ENCODE assay signal across 10 mouse cellular contexts in genomic region chr7:34252030-34252429, GRCm38 (mm10). TPM values are rescaled to one million over a fixed set of nuclear protein-coding genes. Genes with fewer than 3 reads are reported as not detected.
DNase-seq lines count a peak whose midpoint lies in the region; ATAC-seq and TF ChIP-seq lines count a peak whose summit lies in the region.
"Had no signal": no experiment of that assay in that cellular context is flagged by ENCODE, and none has a peak within 500 bp of the region (broad histone marks: within the 10 kb centered on the region; RNA-seq: fewer than 3 reads in every experiment).

No protein-coding gene starts in this region.

- H3K9ac ChIP-seq in hindbrain, embryonic 13.5 days = no peak overlapping the region
- no peak overlapping the region for H3K9ac ChIP-seq in hindbrain, embryonic 12.5 days
- H3K9ac ChIP-seq in CH12.LX (ENCODE audit: insufficient read depth, low read depth) = no peak overlapping the region
- H3K9ac ChIP-seq in hindbrain, postnatal 0 days (replicated peaks; ENCODE audit: low read length) = no peak overlapping the region
- H3K9ac ChIP-seq: heart, embryonic 13.5 days had no signal

- no peaks in the 10 kb centered on the region for H3K27me3 ChIP-seq in hindbrain, embryonic 13.5 days
- H3K27me3 ChIP-seq in hindbrain, embryonic 12.5 days = no peaks in the 10 kb centered on the region
- H3K27me3 ChIP-seq in CH12.LX (replicated peaks) = no peaks in the 10 kb centered on the region
- H3K27me3 ChIP-seq in hindbrain, postnatal 0 days (ENCODE audit: insufficient read depth, low read length) = no peaks in the 10 kb centered on the region
- H3K27me3 ChIP-seq: heart, embryonic 13.5 days had no signal

- peaks cover 67% of the 10 kb centered on the region for H3K36me3 ChIP-seq in hindbrain, embryonic 13.5 days
- H3K36me3 ChIP-seq in hindbrain, embryonic 12.5 days = peaks cover 51% of the 10 kb centered on the region
- H3K36me3 ChIP-seq in CH12.LX (replicated peaks in 1 of 2; ENCODE audit: control insufficient read depth in 1 of 2, insufficient read depth in 1 of 2, low read length in 1 of 2) = peaks cover 24 to 75% of the 10 kb centered on the region in 2 experiments
- peaks cover 40% of the 10 kb centered on the region for H3K36me3 ChIP-seq in hindbrain, postnatal 0 days (ENCODE audit: insufficient read depth, low read length)

- TF ChIP-seq RAD21 in CH12.LX (IDR thresholded peaks at IDR 0.05; ENCODE audit: low read depth, low read length) = peak; percentile 61

- H3K4me1 ChIP-seq in hindbrain, embryonic 13.5 days (replicated peaks) = no peaks in the 10 kb centered on the region
- H3K4me1 ChIP-seq in hindbrain, embryonic 12.5 days = no peaks in the 10 kb centered on the region
- H3K4me1 ChIP-seq in CH12.LX (ENCODE audit: control insufficient read depth in 1 of 2, insufficient read depth in 2 of 2) = peaks cover 0 to 15% of the 10 kb centered on the region in 2 experiments; a peak in 2 of 4 replicates
- H3K4me1 ChIP-seq in hindbrain, postnatal 0 days (ENCODE audit: insufficient read depth, low read length) = no peaks in the 10 kb centered on the region

- TF ChIP-seq CTCF in CH12.LX (conservative IDR thresholded peaks at IDR 0.05 in 1 of 2, IDR thresholded peaks at IDR 0.05 in 1 of 2; ENCODE audit: low read depth in 2 of 2, low read length in 2 of 2) = peak; percentile 34 to 73; a peak in 2 of 4 replicates
- TF ChIP-seq CTCF in hindbrain, postnatal 0 days (IDR thresholded peaks at IDR 0.05; ENCODE audit: low read depth) = peak; percentile 69

- in situ Hi-C loops in CH12.LX (cut with MboI; ENCODE audit: low pct_ligation_motif_present, low pct_unique_long_range_greater_than_20kb, low sequenced_read_pairs) = loop anchor here (10.0 to 25.0 kb wide), 2 partner anchors 93 to 410 kb away; partner anchors contain the start of gene Kctd15

- no peak for ATAC-seq in hindbrain, embryonic 13.5 days (ENCODE audit: low FRiP score)
- no peak for ATAC-seq in hindbrain, embryonic 12.5 days (ENCODE audit: low FRiP score)
- 0 out of 2 replicates have a peak, but pooled peaks have one; percentile 40 for ATAC-seq in hindbrain, postnatal 0 days

- H3K9me3 ChIP-seq in hindbrain, embryonic 13.5 days = no peaks in the 10 kb centered on the region
- no peaks in the 10 kb centered on the region for H3K9me3 ChIP-seq in hindbrain, embryonic 12.5 days (replicated peaks)
- no peaks in the 10 kb centered on the region for H3K9me3 ChIP-seq in CH12.LX (replicated peaks; ENCODE audit: low read length)
- no peaks in the 10 kb centered on the region for H3K9me3 ChIP-seq in hindbrain, postnatal 0 days (ENCODE audit: low read length)
- H3K9me3 ChIP-seq: heart, embryonic 13.5 days had no signal

- H3K27ac ChIP-seq in hindbrain, embryonic 13.5 days = peak overlapping the region; percentile 58
- no peak overlapping the region for H3K27ac ChIP-seq in hindbrain, embryonic 12.5 days
- no peak overlapping the region for H3K27ac ChIP-seq in CH12.LX (ENCODE audit: insufficient read depth, low read depth)
- H3K27ac ChIP-seq in hindbrain, postnatal 0 days = no peak overlapping the region
- H3K27ac ChIP-seq: heart, embryonic 13.5 days had no signal

- DNase-seq in A20 (ENCODE audit: low read depth, low spot score) (peak; percentile 52), CH12.LX (ENCODE audit: extremely low read depth) (peak; percentile 34)
- DNase-seq in hindbrain, postnatal 0 days (ENCODE audit: low spot score) = peak; percentile 70
- no peak for DNase-seq in adrenal gland, adult 2 months
- no peak for DNase-seq in gastrocnemius, postnatal 4 days (ENCODE audit: low spot score in 2 of 2)
- no peak for DNase-seq in ovary, postnatal 36 days (ENCODE audit: low spot score)

- H3K79me2 ChIP-seq in CH12.LX (replicated peaks; ENCODE audit: control insufficient read depth, extremely low read depth, insufficient read depth, poor library complexity, severe bottlenecking) = no peaks in the 10 kb centered on the region

- WGBS in hindbrain, embryonic 13.5 days = 90% methylated on average over 2 of the region's 2 CpGs
- WGBS in hindbrain, embryonic 12.5 days = 84% methylated on average over 2 of the region's 2 CpGs
- 71% methylated on average over 2 of the region's 2 CpGs for WGBS in hindbrain, postnatal 0 days

- no peak for TF ChIP-seq EP300 in CH12.LX (IDR thresholded peaks at IDR 0.05; ENCODE audit: low read length)

- TF ChIP-seq POLR2A in CH12.LX (IDR thresholded peaks at IDR 0.05; ENCODE audit: low read depth, low read length) = no peak

- dilution Hi-C loops in CH12.LX (cut with MboI; ENCODE audit: extremely low pct_ligation_motif_present, extremely low pct_unique_long_range_greater_than_20kb, low sequenced_read_pairs) = no loop called here

- no peak overlapping the region for H3K4me2 ChIP-seq in hindbrain, embryonic 13.5 days
- no peak overlapping the region for H3K4me2 ChIP-seq in hindbrain, embryonic 12.5 days (replicated peaks)
- no peak overlapping the region for H3K4me2 ChIP-seq in CH12.LX (ENCODE audit: insufficient read depth, low read depth, poor library complexity, severe bottlenecking)
- H3K4me2 ChIP-seq in hindbrain, postnatal 0 days (ENCODE audit: low read depth, low read length) = no peak overlapping the region
- H3K4me2 ChIP-seq: heart, embryonic 13.5 days had no signal

- H3K4me3 ChIP-seq in hindbrain, embryonic 13.5 days = no peak overlapping the region
- no peak overlapping the region for H3K4me3 ChIP-seq in hindbrain, embryonic 12.5 days
- H3K4me3 ChIP-seq in CH12.LX (replicated peaks in 1 of 3; ENCODE audit: low read depth in 2 of 3, low read length in 2 of 3, poor library complexity in 1 of 3) = no peak overlapping the region
- no peak overlapping the region for H3K4me3 ChIP-seq in hindbrain, postnatal 0 days (ENCODE audit: low read length)
- H3K4me3 ChIP-seq: heart, embryonic 13.5 days had no signal

TF ChIP-seq in CH12.LX, 34 proteins besides CTCF, POLR2A, EP300 and RAD21:
- peak; percentile 73 for TF ChIP-seq SMC3 (IDR thresholded peaks at IDR 0.05; ENCODE audit: low read depth, low read length)
- no peak for TF ChIP-seq CHD1 (IDR thresholded peaks at IDR 0.05; ENCODE audit: low read depth, low read length)
- no peak for TF ChIP-seq CHD2 (IDR thresholded peaks at IDR 0.05; ENCODE audit: low read length)
- TF ChIP-seq PAX5 (IDR thresholded peaks at IDR 0.05; ENCODE audit: low read length) = no peak
TF ChIP-seq in CH12.LX: peak in this region for 1.

RNA-seq across cellular contexts. Expression of gene Gm6096, which starts 1.2 kb away (rescaled TPM):
- polyA plus RNA-seq in hindbrain, embryonic 13.5 days (2015; fragmentation: Nextera tagmentation; extraction: Ambion mirVana) = not detected in 2 replicates
- polyA plus RNA-seq in hindbrain, embryonic 12.5 days (2016; fragmentation: Nextera tagmentation; extraction: Ambion mirVana) = not detected in 2 replicates
- not detected in 2 replicates for total RNA-seq in CH12.LX (2012; rRNA removed)
- total RNA-seq in CH12.LX (2014; rRNA removed) = not detected in 2 replicates
- polyA plus RNA-seq in CH12.LX (2012; ENCODE audit: insufficient read length, low read depth) = not detected in 2 replicates
- total RNA-seq in hindbrain, postnatal 0 days (2014; rRNA removed) = not detected in 2 replicates
- not detected in 2 replicates for polyA plus RNA-seq in hindbrain, postnatal 0 days (2015; fragmentation: Nextera tagmentation; extraction: Ambion mirVana)
- not detected for total RNA-seq in adrenal gland, adult 2 months (2021)
- not detected in 2 replicates for polyA plus RNA-seq in adrenal gland, adult 2 months (2012; rRNA removed)
- total RNA-seq in gastrocnemius, postnatal 4 days (2021) = not detected
- total RNA-seq: liver, adult 2 months had no signal
- polyA plus RNA-seq: liver, adult 2 months had no signal

RNA-seq across cellular contexts. Expression of gene Gpi1, which starts 21.9 kb away (rescaled TPM):
- 216 TPM in 2 replicates for polyA plus RNA-seq in hindbrain, embryonic 13.5 days (2015; fragmentation: Nextera tagmentation; extraction: Ambion mirVana)
- 239 and 241 TPM in 2 replicates for polyA plus RNA-seq in hindbrain, embryonic 12.5 days (2016; fragmentation: Nextera tagmentation; extraction: Ambion mirVana)
- 243 and 332 TPM in 2 replicates for total RNA-seq in CH12.LX (2012; rRNA removed)
- 227 and 278 TPM in 2 replicates for total RNA-seq in CH12.LX (2014; rRNA removed)
- polyA plus RNA-seq in CH12.LX (2012; ENCODE audit: insufficient read length, low read depth) = 681 and 693 TPM in 2 replicates
- 389 and 393 TPM in 2 replicates for total RNA-seq in hindbrain, postnatal 0 days (2014; rRNA removed)
- 413 and 448 TPM in 2 replicates for polyA plus RNA-seq in hindbrain, postnatal 0 days (2015; fragmentation: Nextera tagmentation; extraction: Ambion mirVana)
- total RNA-seq in adrenal gland, adult 2 months (2021) = 100 to 1,000 TPM; 290 to 557 TPM
- 507 and 510 TPM in 2 replicates for polyA plus RNA-seq in adrenal gland, adult 2 months (2012; rRNA removed)
- 100 to 1,000 TPM; 799 to 899 TPM for total RNA-seq in gastrocnemius, postnatal 4 days (2021)

RNA-seq across cellular contexts. Expression of gene Pdcd2l, which starts 55.6 kb away (rescaled TPM):
- 82.7 and 87.9 TPM in 2 replicates for polyA plus RNA-seq in hindbrain, embryonic 13.5 days (2015; fragmentation: Nextera tagmentation; extraction: Ambion mirVana)
- 63.4 and 68.1 TPM in 2 replicates for polyA plus RNA-seq in hindbrain, embryonic 12.5 days (2016; fragmentation: Nextera tagmentation; extraction: Ambion mirVana)
- total RNA-seq in CH12.LX (2012; rRNA removed) = 41.4 and 51.6 TPM in 2 replicates
- total RNA-seq in CH12.LX (2014; rRNA removed) = 39.5 and 41.2 TPM in 2 replicates
- 27.9 and 30.1 TPM in 2 replicates for polyA plus RNA-seq in CH12.LX (2012; ENCODE audit: insufficient read length, low read depth)
- total RNA-seq in hindbrain, postnatal 0 days (2014; rRNA removed) = 37.6 and 42.7 TPM in 2 replicates
- 61.6 and 65.7 TPM in 2 replicates for polyA plus RNA-seq in hindbrain, postnatal 0 days (2015; fragmentation: Nextera tagmentation; extraction: Ambion mirVana)
- 10 to 100 TPM; 15.4 to 24.4 TPM for total RNA-seq in adrenal gland, adult 2 months (2021)
- polyA plus RNA-seq in adrenal gland, adult 2 months (2012; rRNA removed) = 27.9 and 31.1 TPM in 2 replicates
- total RNA-seq in gastrocnemius, postnatal 4 days (2021) = 10 to 100 TPM; 22.6 to 23.8 TPM

Comparison
In these comparisons a context has a peak if more than half of its experiments do, and no peak if none do; other contexts are left out.
1. DNase-seq: peak in A20 (single experiment), CH12.LX (single experiment) and hindbrain, postnatal 0 days (single experiment); none in adrenal gland, adult 2 months (single experiment), gastrocnemius, postnatal 4 days (0 of 2) and ovary, postnatal 36 days (single experiment).